Mouse (Mus musculus): ENCODE measurements around the gene Mast4. TPM values are rescaled to one million over a fixed set of nuclear protein-coding genes. Genes with fewer than 3 reads are reported as not detected.

Gene Mast4
- total RNA-seq, 2 experiments from 2014 or later: 48.4 to 58.4 TPM

DNA sequence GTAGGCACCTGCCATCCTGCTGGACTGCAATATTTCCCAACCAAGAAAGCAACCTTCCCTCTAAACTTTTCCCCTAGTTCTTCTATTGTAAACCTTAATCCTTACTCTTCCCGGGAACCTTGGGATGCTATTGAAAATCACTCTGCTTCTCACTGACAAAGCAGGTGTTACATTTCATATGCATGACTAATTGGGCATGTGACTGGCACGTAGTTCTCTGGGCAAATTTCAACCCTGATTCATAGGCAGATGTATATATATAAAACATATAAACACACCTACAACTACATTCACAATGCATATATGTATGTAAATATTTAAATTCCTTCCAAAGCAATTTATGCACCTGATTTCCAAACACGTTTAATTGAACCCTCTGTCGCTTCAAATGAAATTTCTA is 90.2 kb downstream of the Mast4 start:
- DNase-seq (ENCODE audit: low spot score in 2 of 2): no peak

DNA sequence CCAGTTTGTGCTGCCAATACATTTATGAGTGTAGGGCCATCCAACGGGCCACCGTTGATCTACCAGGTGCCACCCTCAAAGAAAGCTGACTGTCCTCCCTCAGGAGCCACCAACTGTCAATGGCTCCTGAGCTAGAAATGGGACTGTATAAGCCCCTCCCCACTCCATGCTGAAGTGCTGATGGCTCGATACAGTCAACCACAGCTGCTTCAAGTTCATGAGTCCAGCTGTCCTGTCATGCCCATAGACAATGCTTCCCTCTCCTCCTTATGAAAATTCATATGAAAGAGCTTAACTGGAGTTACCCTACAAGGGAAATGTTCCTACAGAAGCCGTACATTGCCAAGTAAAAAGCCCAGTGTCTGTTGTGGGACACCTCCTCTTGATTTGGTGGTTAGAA is 93.2 kb downstream of the Mast4 start:
- DNase-seq (ENCODE audit: low spot score in 2 of 2): no peak

- DNase-seq (ENCODE audit: low spot score in 2 of 2): no peak
Observed at GRCm38 (mm10) chr13:103239654-103240053, 94.6 kb downstream of the Mast4 start.

- DNase-seq (ENCODE audit: low spot score in 2 of 2): no peak
Observed at GRCm38 (mm10) chr13:103238034-103238705, 96.1 kb downstream of the Mast4 start.

DNA sequence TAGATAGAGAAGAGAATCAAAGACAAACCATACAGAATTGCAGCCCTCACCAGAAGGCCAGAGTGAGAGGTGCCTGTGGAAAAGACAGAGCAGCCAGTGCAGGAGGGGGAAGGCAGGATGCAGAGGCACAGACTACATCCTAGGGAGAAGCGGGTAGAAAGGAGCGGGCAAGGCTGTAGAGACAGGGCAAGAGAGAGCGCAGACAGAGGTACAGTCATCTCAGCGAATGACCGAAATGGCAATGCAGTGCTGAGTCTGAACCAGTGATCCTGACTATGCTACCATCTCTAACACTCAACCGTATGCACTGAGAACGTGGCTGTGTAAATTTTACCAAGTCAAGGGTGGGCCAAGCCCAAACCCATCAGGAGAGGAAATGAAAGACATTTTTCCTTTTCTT is 102.1 kb downstream of the Mast4 start:
- DNase-seq (ENCODE audit: low spot score in 2 of 2): no peak

DNA sequence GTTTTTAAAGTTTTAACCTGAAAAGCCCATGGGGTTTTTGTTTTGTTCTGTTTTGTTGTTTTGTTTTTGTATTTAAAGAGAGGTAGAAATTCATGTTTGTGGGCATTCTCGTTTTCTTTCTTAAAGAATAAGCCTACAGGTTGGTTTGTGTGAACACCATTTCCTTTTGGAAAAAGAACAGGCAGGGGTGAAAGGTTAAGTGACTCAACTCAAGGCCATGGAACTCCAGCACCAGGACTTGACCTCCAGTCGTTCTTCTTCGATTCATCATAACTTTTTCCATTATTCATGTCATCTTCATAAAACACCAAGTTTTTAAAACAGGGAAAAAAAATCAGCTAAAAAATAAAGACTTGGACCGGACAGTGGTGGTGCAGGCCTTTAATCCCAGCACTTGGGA is 105.2 kb downstream of the Mast4 start:
- no peak for DNase-seq (ENCODE audit: low spot score in 2 of 2)

GRCm38 (mm10) chr13:103225895-103226815 is 108.1 kb downstream of the Mast4 start:
- peak in 1 of 2 experiments; percentile 55 for DNase-seq (ENCODE audit: low spot score in 2 of 2)

DNA sequence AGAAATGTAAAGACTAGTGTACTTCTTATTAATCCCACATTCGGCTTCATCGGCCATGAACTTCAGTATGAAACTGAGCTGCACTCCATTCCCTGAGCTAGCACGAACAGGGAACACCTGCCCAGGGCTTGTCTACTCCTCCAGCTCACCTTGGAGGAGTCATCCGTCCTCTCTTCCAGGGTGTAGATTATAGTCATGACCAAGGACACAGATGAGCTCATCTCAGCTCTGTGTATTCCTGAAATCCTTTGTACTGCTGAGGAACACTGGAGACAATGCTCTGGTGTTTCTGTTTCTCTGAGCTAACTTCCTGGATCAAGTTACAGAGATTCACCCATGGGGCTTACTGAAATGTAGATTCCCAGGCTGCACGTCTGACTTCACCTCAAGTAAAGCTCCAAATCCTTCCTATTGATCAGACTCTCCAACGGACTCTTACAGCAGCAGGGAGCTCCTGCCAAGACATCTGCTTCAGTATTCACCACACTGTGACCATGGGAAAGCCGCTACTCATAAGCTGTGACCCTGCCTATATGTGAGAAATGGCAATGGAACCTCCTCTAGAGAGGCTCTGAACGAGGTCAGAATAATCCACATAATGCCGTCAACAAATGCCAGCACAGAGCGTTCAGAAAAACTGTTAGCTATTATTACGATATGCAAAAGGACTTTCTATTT is 108.9 kb downstream of the Mast4 start:
- no peak for DNase-seq (ENCODE audit: low spot score in 2 of 2)

GRCm38 (mm10) chr13:103220479-103221064 is 113.7 kb downstream of the Mast4 start:
- no peak for DNase-seq (ENCODE audit: low spot score in 2 of 2)

- no peak for DNase-seq (ENCODE audit: low spot score in 2 of 2)
Observed at GRCm38 (mm10) chr13:103219999-103220398, 114.3 kb downstream of the Mast4 start.

DNA sequence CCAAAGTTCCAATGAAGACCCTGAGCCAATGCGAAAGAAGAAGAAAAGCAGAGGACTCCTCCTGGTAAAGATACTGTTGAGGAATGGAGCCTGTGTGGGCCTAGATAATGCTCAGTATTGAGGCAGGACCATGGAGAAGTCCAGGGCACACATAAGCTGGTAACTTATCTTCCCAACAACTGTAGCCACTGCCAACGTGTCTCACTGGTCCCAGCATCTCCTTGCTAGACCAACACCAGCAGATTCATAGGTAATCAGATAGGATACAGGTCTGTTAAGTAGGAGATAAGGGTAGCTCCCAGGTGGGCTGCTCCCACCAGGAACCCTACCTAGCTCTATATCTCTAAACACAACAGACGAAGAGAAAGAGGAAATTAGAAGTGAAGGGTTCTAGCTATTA is 116.8 kb downstream of the Mast4 start:
- no peak for DNase-seq (ENCODE audit: low spot score in 2 of 2)

DNA sequence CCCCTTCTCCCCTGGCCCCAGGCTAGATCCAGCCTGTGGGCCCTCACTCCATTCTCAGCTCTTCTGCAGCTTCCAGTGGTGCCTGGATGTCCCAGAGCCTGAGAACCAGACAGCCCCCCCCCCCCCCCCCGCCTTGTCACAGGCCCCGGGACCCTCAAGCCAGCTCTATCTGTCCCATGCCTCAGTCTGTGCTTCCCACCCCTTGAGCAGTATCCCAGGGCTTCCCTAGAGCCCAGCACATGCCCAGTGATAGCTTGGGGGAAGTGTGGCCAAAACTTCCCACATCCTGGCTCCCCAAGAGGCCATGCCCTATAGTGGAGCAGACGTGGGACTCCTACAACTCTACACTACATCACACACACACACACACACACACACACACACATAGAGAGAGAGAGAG is 119.8 kb downstream of the Mast4 start:
- DNase-seq (ENCODE audit: low spot score in 2 of 2): no peak

- no peak for DNase-seq (ENCODE audit: low spot score in 2 of 2)
Observed at GRCm38 (mm10) chr13:103211953-103212352, 122.3 kb downstream of the Mast4 start.

DNA sequence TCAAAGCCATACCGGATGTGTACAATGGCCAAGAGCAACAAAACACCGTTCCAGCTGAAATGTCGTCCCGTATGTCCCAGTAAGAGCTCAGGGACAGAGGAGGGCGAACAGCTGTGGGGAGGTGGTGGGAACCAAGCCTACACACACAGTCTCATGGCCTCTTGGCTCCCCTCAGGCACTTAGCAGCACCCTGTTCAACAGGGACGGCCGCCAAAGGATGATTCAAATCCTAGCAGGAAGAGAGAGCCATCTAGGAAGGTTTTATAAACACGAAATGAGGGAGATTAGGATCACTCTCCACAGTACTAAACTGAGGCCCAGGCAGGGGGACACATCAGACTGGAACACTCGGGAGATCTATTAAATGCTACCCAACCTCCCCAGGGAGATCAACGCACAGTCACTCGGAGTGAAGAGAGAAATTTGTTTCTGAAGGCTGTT is 122.8 kb downstream of the Mast4 start:
- DNase-seq (ENCODE audit: low spot score in 2 of 2): no peak

- DNase-seq (ENCODE audit: low spot score in 2 of 2): no peak
Observed at GRCm38 (mm10) chr13:103210746-103211145, 123.6 kb downstream of the Mast4 start.

DNA sequence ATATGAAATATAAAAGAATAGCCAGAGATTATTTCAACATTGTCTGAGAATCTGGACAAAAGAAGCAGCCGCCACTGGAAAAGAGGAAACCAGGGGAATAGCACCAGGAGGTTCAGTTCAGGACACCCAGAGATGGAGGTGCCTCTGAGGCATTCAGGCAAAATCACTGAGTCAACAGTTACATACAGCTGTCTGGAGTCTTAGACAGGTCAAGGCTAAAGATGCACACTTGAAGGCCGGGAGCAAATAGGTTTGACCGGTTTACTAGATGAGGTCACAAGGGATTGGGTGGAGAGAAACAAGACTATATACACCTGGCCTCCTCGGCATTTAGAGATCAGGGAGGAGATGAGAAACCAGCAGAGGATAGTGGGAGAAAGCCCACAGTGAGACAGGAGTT is 127.1 kb downstream of the Mast4 start:
- no peak for DNase-seq (ENCODE audit: low spot score in 2 of 2)

DNA sequence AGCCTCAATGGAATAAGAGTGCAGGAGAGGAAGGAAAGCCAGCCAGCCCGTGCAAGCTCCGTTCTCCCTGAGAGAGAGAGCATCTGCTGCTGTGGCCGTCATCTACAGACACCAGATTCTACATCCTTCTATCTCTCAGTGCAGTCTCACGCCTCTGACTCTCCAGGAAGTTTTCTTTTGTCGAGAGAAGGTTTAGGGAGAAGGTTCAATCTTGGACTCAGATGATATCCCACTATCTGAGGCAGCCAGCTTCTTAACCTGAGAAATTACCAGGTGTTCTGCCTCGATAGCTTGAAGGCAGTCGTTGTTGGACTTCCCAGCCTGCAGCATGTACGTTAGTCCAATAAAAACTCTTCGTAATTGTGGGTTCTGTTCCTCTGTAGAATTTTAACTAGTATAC is 127.7 kb downstream of the Mast4 start:
- no peak for DNase-seq (ENCODE audit: low spot score in 2 of 2)

DNA sequence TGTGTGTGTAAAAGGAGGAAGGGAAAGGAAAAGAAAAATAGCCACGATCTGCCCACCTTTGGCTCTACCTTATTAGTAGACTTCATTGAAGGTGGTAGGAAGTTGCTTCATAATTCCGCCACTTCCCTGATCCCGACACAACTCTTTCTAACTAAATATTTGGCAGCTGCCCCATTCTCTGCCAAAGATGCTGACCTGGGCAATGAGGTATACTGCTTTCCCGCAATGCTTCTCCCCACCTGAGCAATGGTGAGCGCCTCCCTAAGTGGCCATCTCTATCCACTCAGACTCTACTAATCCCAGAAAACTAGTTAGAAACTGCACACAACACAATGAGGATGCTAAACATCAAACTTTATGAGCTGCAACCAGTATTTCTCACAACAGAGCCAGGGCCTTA is 129.1 kb downstream of the Mast4 start:
- no peak for DNase-seq (ENCODE audit: low spot score in 2 of 2)

DNA sequence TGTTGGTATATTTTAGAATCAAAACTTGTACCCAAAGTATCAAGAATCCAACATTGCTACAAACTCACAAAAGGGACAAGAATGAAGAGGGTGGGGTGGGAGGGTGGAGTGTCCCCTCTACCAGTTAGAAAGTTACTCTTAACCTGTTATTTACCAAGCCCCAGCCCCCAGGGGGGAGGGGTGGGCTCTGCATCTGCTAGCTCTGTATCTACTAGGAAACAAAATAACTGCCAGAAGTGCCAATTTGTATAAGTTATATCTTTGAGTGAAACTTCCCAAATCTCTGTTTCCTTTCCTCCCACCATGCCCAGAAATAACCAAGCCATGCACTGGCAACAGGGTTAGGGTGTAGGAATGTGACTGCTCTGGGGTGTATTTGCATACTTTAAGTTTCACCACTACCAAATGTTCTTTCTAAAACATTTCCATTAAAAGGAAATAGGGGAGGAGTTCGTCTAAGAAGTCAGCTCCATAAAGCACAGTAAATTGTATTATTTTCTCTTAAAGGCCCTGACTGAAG is 130.9 kb downstream of the Mast4 start:
- DNase-seq (ENCODE audit: low spot score in 2 of 2): no peak

DNA sequence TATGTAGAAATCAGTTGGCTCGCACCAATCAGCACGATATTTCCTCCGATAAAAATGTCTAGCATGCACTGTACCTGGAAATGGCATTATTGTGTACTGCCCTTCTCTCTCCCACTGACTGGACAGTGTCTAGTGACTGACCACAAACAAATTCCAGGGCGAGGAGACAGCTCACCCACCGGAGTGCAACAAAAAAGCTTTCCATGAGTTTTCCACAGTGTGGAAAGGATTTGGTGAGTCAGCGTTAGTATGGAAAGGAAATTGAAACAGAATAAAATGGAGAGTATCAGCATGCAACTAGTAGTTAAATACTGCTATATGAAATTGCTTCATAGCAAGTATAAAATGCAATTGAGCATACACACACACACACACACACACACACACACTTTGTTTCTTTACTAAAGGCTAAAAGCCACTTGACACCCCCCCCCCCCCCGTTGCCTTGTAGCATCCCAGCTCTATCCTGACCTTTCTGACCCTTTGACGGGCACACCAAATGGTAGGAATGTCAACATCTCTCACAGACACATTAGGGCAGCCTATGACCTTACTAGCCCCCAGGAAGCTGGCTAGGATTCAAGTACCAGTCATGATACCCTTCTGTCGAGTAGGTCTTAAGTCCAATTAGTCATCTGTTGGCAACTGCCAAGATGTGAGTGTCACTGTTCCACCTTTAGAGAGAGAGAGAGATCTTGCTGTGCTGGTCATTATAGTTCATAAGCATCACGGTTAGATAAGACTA is 133.1 kb downstream of the Mast4 start:
- DNase-seq (ENCODE audit: low spot score in 2 of 2): no peak

Data from layer of hippocampus, postnatal 14 days (tissue).